Mouse (Mus musculus): ENCODE measurements at regions not wholly inside any gene's neighbourhood (a gene's known extent, or its start where the extent isn't known, plus 50 kb on each side); places are given as distances from the start of the nearest gene placed in this dataset.

DNA sequence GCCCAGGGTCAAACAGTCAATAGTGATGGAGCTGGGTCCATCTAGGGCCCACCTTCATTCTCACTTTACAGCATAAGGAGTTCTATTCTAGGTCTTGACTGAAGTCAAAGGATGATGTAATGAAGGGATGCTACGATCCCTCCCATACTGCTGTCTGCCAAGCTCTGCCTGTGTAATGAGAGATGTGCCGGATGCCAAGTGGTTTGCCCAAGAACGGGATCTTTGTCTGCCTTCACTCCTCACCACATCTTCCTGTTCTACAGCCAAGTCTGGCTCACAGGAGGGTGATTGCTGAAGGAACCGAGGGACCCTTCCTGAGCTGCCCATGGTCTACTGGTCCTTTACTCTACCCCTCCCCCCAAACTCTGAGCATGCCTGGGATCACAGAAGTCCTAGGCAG is 150.9 kb downstream of the Zfp36l1 start:
- TF ChIP-seq CTCF (IDR thresholded peaks at IDR 0.05; ENCODE audit: extremely low read depth, insufficient read depth, insufficient read length, insufficient replicate concordance) (no peak), POLR2A (IDR thresholded peaks at IDR 0.05; ENCODE audit: low read depth, low read length) (no peak)
